Mouse (Mus musculus) CH12.LX (cell line): ENCODE results near the gene Klrb1b. TPM values are rescaled to one million over a fixed set of nuclear protein-coding genes. Genes with fewer than 3 reads are reported as not detected.

ENCODE experiments used
- BHLHE40 ChIP-seq: IDR thresholded peaks from 2 replicates; pipeline ENCODE4 v1.6.1; 2011; ENCODE audit warnings: mild to moderate bottlenecking, low read depth, low read length, improper control_type of control experiment
- CHD1 ChIP-seq: IDR thresholded peaks from 2 replicates; pipeline ENCODE4 v1.6.1; 2012; ENCODE audit warnings: low read depth, low read length, improper control_type of control experiment, inconsistent platforms
- CHD2 ChIP-seq: IDR thresholded peaks from 2 replicates; pipeline ENCODE4 v1.6.1; 2011; ENCODE audit warnings: low read length, improper control_type of control experiment
- E2F4 ChIP-seq: IDR thresholded peaks from 2 replicates; pipeline ENCODE4 v1.6.1; 2011; ENCODE audit warnings: low read depth, low read length, improper control_type of control experiment; ENCODE audit not compliant: insufficient replicate concordance
- HCFC1 ChIP-seq: IDR thresholded peaks from 2 replicates; pipeline ENCODE4 v1.6.1; 2012; ENCODE audit warnings: low read depth, mild to moderate bottlenecking, inconsistent platforms, low read length, improper control_type of control experiment
- IRF4 ChIP-seq: IDR thresholded peaks from 2 replicates; pipeline ENCODE4 v1.6.1; 2014; ENCODE audit warnings: low read depth, mild to moderate bottlenecking, inconsistent platforms, low read length, improper control_type of control experiment
- TCF12 ChIP-seq: IDR thresholded peaks from 2 replicates; pipeline ENCODE4 v1.6.1; 2014; ENCODE audit warnings: low read depth, mild to moderate bottlenecking, inconsistent platforms, low read length, improper control_type of control experiment
- ZKSCAN1 ChIP-seq: IDR thresholded peaks from 2 replicates; pipeline ENCODE4 v1.6.1; 2012; ENCODE audit warnings: low read depth, inconsistent platforms, low read length, improper control_type of control experiment, borderline replicate concordance
- ZMIZ1 ChIP-seq: IDR thresholded peaks from 2 replicates; pipeline ENCODE4 v1.6.1; 2012; ENCODE audit warnings: low read depth, mild to moderate bottlenecking, inconsistent platforms, low read length, improper control_type of control experiment
- polyA plus RNA-seq: library from polyadenylated mRNA; unstranded; fragments of >175 nt; gene quantifications from 2 replicates; pipeline ENCODE4 v1.2.1, GENCODE M21; 2012; ENCODE audit warnings: low read depth; ENCODE audit not compliant: insufficient read length
- total RNA-seq, 2 experiments: library from RNA; depleted of rRNA; stranded (reverse); fragments of 300-350 nt in 1 of 2; fragments of >200 nt in 1 of 2; gene quantifications; 2 replicates each; pipeline ENCODE4 v1.2.3; 2012 to 2014

The Klrb1b gene
- total and polyA plus RNA-seq, 3 experiments = not detected

DNA sequence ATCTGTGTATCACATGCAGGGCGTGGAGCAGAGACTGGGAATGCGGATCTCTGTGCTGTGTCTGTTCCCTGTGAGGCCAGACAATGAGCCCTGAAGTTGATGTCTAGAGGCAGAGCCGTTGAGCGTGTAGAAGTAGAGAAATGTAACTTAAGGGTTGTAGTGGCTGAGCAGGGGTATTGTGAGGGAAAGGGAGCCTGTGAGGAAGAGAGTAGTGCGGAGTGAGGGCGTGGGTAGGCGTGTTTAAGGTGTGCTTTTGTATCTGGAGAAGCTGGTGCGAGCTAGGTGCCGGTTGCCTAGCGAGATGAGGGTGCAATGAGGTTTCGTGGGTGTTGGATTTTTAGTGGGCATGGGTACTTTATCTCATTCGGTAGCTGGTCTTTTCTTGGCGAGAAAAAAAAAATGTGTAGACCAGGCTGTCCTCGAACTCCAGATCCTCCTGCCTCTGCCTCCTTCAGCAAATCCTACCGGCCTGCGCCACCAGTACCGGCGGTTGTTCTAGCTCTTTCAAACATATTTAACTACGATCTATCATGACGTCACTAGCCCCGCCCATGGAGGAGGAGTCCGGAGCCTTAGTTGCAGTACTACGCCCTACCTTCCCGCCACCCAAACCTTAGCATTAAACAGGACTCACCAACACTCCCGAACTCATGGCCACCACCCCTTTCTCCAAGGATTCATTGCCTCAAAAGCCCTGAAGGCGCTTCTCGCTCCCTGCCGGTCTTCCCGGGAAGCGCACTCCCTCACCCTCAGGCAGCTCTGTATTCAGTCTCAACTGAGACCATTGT, 62.2 kb downstream of the Klrb1b start (continued):
- TF ChIP-seq ZMIZ1 (no peak), TCF12 (0 out of 2 replicates have a peak, but pooled peaks have one; percentile 28), HCFC1 (no peak), E2F4 (peak; percentile 95; the same call in 1 of the 2 replicates), BHLHE40 (no peak; the same call in 1 of the 2 replicates), CHD2 (no peak), ZKSCAN1 (no peak), CHD1 (no peak), IRF4 (0 out of 2 replicates have a peak, but pooled peaks have one; percentile 20)

Other genes starting within 250 kb of the Klrb1b start
- gene A2ml1, start 244.7 kb downstream of the Klrb1b start, total RNA-seq (2012; rRNA removed) = not detected in 2 replicates
- gene A2ml1, start 244.7 kb downstream of the Klrb1b start, total RNA-seq (2014; rRNA removed) = not detected in 2 replicates
- not detected in 2 replicates for gene A2ml1, start 244.7 kb downstream of the Klrb1b start, polyA plus RNA-seq
- not detected in 2 replicates for gene Klrb1a, start 202.8 kb downstream of the Klrb1b start, total RNA-seq (2012; rRNA removed)
- gene Klrb1a, start 202.8 kb downstream of the Klrb1b start, total RNA-seq (2014; rRNA removed) = not detected in 2 replicates
- gene Klrb1a, start 202.8 kb downstream of the Klrb1b start, polyA plus RNA-seq = not detected in 2 replicates
- gene Clec2h, start 163.9 kb downstream of the Klrb1b start, total RNA-seq (2012; rRNA removed) = not detected in 2 replicates
- not detected in 2 replicates for gene Clec2h, start 163.9 kb downstream of the Klrb1b start, total RNA-seq (2014; rRNA removed)
- not detected in 2 replicates for gene Clec2h, start 163.9 kb downstream of the Klrb1b start, polyA plus RNA-seq
- 1.1 and 1.3 TPM in 2 replicates for gene Klrb1, start 103.3 kb downstream of the Klrb1b start, total RNA-seq (2012; rRNA removed)
- 1.1 and 1.3 TPM in 2 replicates for gene Klrb1, start 103.3 kb downstream of the Klrb1b start, total RNA-seq (2014; rRNA removed)
- gene Klrb1, start 103.3 kb downstream of the Klrb1b start, polyA plus RNA-seq = 0.29 and 0.79 TPM in 2 replicates
- gene Klrb1c, start 37.1 kb downstream of the Klrb1b start, total RNA-seq (2012; rRNA removed) = not detected in 2 replicates
- gene Klrb1c, start 37.1 kb downstream of the Klrb1b start, total RNA-seq (2014; rRNA removed) = not detected in 2 replicates
- not detected in 2 replicates for gene Klrb1c, start 37.1 kb downstream of the Klrb1b start, polyA plus RNA-seq
- not detected in 2 replicates for gene Gm44511, start within 50 bp of the Klrb1b start, total RNA-seq (2012; rRNA removed)
- gene Gm44511, start within 50 bp of the Klrb1b start, total RNA-seq (2014; rRNA removed) = not detected in 2 replicates
- gene Gm44511, start within 50 bp of the Klrb1b start, polyA plus RNA-seq = not detected in 2 replicates
- 34.4 and 38.5 TPM in 2 replicates for gene Clec2i, start 61.3 kb upstream of the Klrb1b start, total RNA-seq (2012; rRNA removed)
- gene Clec2i, start 61.3 kb upstream of the Klrb1b start, total RNA-seq (2014; rRNA removed) = 104 and 134 TPM in 2 replicates
- 80.7 and 90.3 TPM in 2 replicates for gene Clec2i, start 61.3 kb upstream of the Klrb1b start, polyA plus RNA-seq
- gene BC035044, start 64.8 kb upstream of the Klrb1b start, total RNA-seq (2012; rRNA removed) = 51.6 and 53.5 TPM in 2 replicates
- 121 and 124 TPM in 2 replicates for gene BC035044, start 64.8 kb upstream of the Klrb1b start, total RNA-seq (2014; rRNA removed)
- gene BC035044, start 64.8 kb upstream of the Klrb1b start, polyA plus RNA-seq = 49.4 and 49.7 TPM in 2 replicates
- 66.5 and 91.7 TPM in 2 replicates for gene Clec2g, start 108.0 kb upstream of the Klrb1b start, total RNA-seq (2012; rRNA removed)
- gene Clec2g, start 108.0 kb upstream of the Klrb1b start, total RNA-seq (2014; rRNA removed) = 142 and 169 TPM in 2 replicates
- gene Clec2g, start 108.0 kb upstream of the Klrb1b start, polyA plus RNA-seq = 78.9 and 82.0 TPM in 2 replicates
- 0.38 and 0.68 TPM in 2 replicates for gene Klrb1f, start 219.6 kb upstream of the Klrb1b start, total RNA-seq (2012; rRNA removed)
- 0.21 and 0.38 TPM in 2 replicates for gene Klrb1f, start 219.6 kb upstream of the Klrb1b start, total RNA-seq (2014; rRNA removed)
- 0.23 and 0.25 TPM in 2 replicates for gene Klrb1f, start 219.6 kb upstream of the Klrb1b start, polyA plus RNA-seq